Mouse (Mus musculus): Measurements from ENCODE around the gene Mapt.

DNA sequence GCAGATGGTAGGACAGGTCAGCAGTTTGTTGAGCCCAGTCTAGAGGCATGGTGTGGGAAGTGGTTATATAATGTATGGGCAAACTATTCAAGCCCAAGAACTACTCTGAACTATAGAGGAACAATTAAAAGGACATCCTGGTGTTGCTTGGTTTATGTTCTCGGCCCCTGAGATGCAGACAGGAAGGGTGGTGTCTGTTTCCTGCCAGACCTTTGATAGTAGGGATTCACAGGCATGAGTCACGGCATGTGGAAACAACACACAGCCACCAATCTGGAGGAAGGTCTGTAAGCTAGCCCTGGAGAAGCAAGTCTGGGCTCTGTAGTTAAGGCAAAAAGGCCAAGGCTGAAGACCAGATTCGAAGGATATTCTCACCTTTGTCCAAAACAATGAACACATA, 27.9 kb upstream of the Mapt start:
- TF ChIP-seq POLR2A (IDR thresholded peaks at IDR 0.05; ENCODE audit: insufficient read depth, low read depth, low read length) (no peak), CTCF (IDR thresholded peaks at IDR 0.05) (no peak), EP300 (IDR thresholded peaks at IDR 0.05; ENCODE audit: insufficient read depth, low read depth, low read length) (no peak)
